Mouse (Mus musculus) gastrocnemius, postnatal 4 days (tissue): ENCODE measurements around the gene Ell3. TPM values are rescaled to one million over a fixed set of nuclear protein-coding genes. Genes with fewer than 3 reads are reported as not detected.

ENCODE experiments used
- DNase-seq, 2 experiments: peaks; one replicate each; pipeline ENCODE4 v3.0.0; 2021 to 2022; ENCODE audit warnings: low spot score in 2 of 2, mixed read lengths in 2 of 2
- microRNA-seq: library from miRNA; unstranded; fragments of <30 nt; microRNA quantifications from one replicate; pipeline ENCODE4 v1.2.0, GENCODE M21; 2021
- total RNA-seq, 2 experiments: library from RNA; stranded (reverse); gene quantifications; 2 replicates each; pipeline ENCODE4 v1.2.3; 2021

The Ell3 gene
- total RNA-seq, 2 experiments from 2014 or later, result 0.16 TPM; not detected in 1

DNA sequence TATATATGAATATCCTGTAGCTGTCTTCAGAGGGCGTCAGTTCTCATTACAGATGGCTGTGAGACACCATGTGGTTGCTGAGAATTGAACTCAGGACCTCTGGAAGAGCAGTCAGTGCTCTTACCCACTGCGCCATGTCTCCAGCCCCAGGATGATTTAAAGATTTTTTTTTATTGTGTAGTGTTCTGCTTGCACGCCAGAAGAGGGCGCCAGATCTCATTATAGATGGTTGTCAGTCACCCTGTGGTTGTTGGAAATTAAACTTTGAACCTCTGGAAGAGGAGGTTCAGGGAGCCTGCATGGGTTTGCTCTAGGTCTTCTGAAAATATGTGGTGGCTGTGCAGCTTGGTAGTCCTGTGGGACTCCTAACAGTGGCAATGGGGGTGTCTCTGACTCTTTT lies 35.9 kb downstream of the Ell3 start:
- no peak for DNase-seq

DNA sequence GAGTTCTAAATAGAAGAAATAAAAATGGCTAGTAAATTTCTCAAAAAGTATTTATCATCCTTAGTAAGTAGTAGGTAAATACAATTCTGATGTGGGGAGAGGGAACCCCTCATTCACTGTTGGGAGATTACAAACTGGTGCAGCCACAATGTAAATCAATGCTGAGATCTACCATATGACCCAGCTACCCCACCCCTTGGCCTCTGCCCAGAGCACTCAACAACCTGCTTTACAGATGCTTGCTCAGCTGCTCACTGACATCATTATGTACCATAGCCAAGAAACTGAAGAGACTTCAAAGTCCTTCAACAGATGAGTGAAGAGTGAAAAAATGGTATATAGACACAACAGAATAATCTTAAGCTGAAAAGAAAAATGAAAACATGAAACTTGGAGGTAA lies 40.8 kb downstream of the Ell3 start:
- no peak for DNase-seq

DNA sequence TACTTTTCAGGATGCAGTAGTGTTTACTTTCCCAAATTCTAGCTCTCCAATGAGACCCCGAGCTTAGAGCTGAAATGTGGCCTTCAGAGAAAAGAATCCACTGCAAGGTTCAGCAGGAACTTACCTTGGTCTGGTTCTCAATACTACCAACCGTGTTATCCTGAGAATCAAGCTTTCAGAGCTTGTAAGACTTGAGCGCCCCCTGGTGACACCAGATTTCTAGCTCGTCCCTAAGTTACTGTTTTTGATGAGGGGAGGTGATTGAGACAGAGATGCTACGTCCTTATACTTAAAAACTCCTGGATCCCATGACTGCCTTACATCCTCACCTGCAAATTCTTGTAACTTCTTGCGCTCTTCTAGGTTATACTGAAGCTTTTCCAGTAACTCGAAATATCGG lies 47.5 kb downstream of the Ell3 start:
- peak; percentile 57 to 82 for DNase-seq

Small RNAs within 50 kb of the gene (microRNA-seq; reads per million reads assigned to microRNA genes)
- not detected for gene Gm22953

Other genes starting within 250 kb of the Ell3 start
- 10 to 100 TPM; 46.4 to 58.2 TPM for gene Trp53bp1, start 172.9 kb downstream of the Ell3 start, total RNA-seq
- gene Map1a, start 154.7 kb downstream of the Ell3 start, total RNA-seq, result 10 to 100 TPM; 17.5 to 17.7 TPM
- gene Ppip5k1, start 88.9 kb downstream of the Ell3 start, total RNA-seq, result 10 to 100 TPM; 16.8 to 18.5 TPM
- gene Ckmt1, start 86.6 kb downstream of the Ell3 start, total RNA-seq, result under 1 TPM in 1 of 2 experiments, not detected in 1; 0.80 TPM
- gene Strc, start 57.1 kb downstream of the Ell3 start, total RNA-seq, result not detected
- 100 to 1,000 TPM; 197 to 210 TPM for gene Pdia3, start 30.5 kb downstream of the Ell3 start, total RNA-seq
- 1 to 10 TPM; 3.1 to 4.0 TPM for gene Catsper2, start 30.5 kb downstream of the Ell3 start, total RNA-seq
- 100 to 1,000 TPM; 381 to 422 TPM for gene Serf2, start 4.9 kb upstream of the Ell3 start, total RNA-seq
- gene Hypk, start 9.0 kb upstream of the Ell3 start, total RNA-seq, result 10 to 100 TPM; 31.9 to 40.1 TPM
- under 1 TPM; 0.20 to 0.26 TPM for gene Serinc4, start 12.5 kb upstream of the Ell3 start, total RNA-seq
- gene Mfap1b, start 29.8 kb upstream of the Ell3 start, total RNA-seq, result 10 to 100 TPM; 28.6 to 31.4 TPM
- gene Mfap1a, start 62.4 kb upstream of the Ell3 start, total RNA-seq, result 10 to 100 TPM; 23.4 to 28.6 TPM
- 1 to 10 TPM; 5.4 to 5.8 TPM for gene Wdr76, start 62.4 kb upstream of the Ell3 start, total RNA-seq